Mouse (Mus musculus): ENCODE results near the gene Dnal1.

Dnal1 gene

DNA sequence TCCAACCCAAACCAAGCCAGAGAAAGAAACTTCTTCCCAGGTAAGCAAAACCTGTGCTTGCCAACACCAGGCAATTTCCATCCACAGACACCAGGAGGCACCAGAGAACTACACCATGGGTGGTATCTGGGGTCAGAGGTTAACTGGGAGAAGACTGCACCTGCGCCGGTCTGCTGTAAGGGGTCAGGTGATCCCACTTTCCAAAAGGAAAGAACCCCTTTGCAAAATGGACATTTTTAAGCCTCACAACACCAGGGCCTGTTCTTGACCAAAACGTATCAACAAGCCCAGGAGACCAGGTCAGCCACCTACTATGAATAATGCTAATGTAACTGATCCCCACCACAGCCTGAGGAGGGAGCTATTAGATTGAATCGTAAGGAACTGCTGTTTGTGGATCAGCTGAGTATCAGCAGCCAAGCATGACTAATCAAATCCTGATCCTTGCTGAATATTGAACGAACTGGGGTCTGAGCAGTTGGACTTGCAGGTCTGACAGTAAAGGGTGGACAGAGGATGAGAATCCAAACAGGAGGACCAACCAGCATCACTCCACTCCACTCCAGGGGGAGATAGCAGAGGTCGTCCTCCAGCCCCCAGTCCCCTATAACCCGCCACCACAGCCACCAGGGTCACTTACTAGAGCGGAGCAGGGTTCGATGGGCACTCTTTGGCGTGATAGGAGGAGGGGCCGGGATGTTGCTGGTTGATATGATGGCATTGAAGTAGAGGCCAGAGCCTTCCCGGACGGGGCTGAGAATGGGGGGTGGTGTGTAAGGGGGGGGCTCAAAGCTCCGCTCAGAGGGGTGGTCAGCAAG is 47.7 kb downstream of the Dnal1 start:
- peak in 1 of 2 experiments; percentile 16 for DNase-seq (ENCODE audit: low spot score in 2 of 2)

- no peak for DNase-seq (ENCODE audit: low spot score in 2 of 2)
Observed at GRCm38 (mm10) chr12:84163133-84163532, 49.0 kb downstream of the Dnal1 start.

GRCm38 (mm10) chr12:84163586-84164110 is 49.5 kb downstream of the Dnal1 start:
- DNase-seq (ENCODE audit: low spot score in 2 of 2), result peak in 1 of 2 experiments; percentile 43

DNA sequence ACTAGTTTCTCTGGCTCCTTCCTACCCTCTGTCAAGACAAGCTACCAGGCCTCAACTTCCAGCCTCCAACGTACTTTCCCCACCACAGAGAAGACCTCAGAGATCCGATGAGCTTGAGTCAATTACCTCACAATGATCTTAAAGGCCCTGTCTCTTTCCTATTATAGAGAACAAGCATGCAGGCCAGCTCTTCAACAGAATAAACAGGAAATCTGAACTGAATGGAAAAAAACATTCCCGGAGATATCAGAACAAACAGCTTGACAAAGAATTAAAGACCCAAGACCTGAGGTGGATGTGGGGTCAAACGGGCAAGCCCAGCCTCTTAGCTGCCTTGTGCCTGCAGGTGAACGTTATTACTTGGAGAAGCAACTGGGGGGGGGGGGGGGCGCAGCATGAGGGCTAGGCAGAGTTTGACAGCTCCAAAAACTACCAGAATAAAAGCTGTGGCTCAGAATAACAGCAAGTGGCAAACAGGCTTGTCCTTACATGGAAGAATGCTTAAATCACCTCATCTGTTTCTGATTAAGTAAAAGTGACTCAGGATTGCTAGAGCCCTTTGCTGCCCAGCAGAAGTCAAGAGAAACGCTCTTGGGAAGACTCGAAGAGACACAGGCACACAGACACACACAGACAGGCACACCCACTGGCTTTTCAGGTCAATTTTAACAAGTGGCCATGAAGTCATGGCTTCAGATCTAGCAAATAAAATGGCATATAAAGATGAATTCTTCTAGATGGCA is 51.6 kb downstream of the Dnal1 start:
- DNase-seq (ENCODE audit: low spot score in 2 of 2), result no peak

- no peak for DNase-seq (ENCODE audit: low spot score in 2 of 2)
Observed at GRCm38 (mm10) chr12:84170610-84171009, 56.4 kb downstream of the Dnal1 start.

- no peak for DNase-seq (ENCODE audit: low spot score in 2 of 2)
Observed at GRCm38 (mm10) chr12:84172216-84172615, 58.0 kb downstream of the Dnal1 start.

- no peak for DNase-seq (ENCODE audit: low spot score in 2 of 2)
Observed at GRCm38 (mm10) chr12:84172862-84173261, 58.7 kb downstream of the Dnal1 start.

DNA sequence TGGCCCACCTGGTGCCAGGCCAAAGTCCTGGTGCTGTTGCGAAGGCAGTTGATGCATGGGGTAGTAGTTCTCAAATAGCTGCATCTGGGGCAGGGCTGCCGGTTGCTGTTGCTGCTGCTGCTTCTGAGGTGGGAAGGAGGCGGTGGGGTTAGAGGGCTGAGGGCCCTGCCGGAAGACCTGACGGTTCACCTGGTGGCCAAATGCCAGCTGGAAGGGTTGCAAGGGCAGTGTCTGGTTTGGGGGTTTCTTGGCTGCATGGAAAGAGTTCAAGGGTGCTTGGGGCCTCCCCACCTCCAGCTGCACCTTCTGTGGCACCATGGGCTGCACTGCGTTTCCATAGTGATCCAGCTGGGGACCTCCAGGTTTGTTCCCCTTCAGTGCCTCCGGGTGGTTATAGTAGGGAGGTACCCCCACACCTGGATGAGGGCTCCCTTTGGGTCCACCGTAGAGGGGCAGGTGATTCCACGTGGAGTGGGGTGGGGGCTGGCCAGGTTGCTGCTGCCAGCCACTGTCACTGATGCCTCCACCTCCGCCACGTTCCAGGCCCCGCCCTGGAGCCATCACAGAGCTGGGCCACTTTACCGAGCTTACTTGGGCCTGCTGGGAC is 59.2 kb downstream of the Dnal1 start:
- no peak for DNase-seq (ENCODE audit: low spot score in 2 of 2)

DNA sequence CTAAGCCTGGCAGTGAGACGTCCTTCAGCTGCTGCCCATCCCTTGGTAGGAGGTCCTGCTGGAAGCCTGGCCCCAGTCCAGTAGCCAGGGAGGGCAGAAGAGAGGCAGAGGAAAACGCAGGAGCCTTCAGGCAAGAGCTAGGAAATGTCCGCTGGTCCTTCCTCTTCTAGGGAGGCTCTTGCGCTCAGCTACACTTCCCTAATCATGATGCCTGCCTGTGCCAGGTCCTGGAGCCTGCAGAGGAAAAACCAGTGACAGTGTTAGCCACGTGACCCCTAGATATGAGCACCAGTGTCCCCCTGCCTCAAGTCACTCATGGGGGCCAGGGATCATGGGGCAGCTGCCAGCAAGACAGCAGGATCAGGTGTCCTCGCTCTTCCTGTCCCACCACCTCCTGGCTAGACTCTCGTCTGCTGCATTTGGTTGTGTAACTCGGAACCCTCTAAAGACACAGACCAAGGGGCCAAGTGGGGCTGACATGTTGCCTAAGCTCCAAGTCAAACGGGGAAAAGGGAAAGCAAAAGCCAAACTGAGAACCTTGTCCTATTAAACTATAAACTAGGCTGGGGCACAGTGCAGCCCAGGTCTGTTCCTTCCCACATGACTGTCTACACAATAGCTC is 60.1 kb downstream of the Dnal1 start:
- no peak for DNase-seq (ENCODE audit: low spot score in 2 of 2)

DNA sequence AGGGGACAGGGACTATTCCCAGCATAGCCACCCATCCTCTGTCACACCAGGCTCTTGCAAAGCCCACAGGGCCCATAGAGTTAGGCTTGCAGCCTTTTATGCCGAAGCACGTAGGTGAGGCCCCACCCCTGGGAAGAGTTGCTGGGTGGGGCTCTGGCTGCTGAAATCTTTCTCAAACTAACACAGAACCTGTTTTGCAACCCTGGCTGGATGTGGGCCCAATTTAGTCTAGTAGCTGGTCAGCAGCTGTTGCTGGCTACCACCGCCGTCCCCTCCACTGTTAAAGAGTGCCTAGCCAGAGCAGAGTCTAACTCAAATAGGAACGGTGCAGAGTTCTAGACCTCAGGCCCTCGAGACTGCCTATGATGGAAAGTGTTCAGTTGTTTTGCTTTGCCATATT is 60.7 kb downstream of the Dnal1 start:
- peak; percentile 59 to 81 for DNase-seq (ENCODE audit: low spot score in 2 of 2)

DNA sequence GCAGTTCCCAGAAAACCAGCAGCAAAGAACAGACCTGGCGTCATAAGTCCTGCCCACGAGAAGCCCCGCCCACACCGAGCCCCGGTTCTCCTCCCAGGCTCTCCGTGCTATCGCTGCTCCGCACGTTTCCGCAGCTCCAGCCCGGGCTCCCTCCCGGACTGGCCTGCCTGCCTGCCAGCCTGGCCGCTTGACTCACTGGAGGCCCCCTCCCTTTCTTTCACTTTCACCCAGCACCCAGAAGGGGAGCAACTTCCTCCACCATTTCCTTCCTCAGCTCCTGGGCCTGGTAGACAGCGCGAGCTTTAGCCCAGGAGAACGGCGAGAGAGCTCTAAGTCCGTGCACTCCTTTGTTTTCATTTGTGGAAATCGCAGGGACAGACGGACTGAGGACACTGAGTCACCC is 61.5 kb downstream of the Dnal1 start:
- peak; percentile 83 to 84 for DNase-seq (ENCODE audit: low spot score in 2 of 2)

DNA sequence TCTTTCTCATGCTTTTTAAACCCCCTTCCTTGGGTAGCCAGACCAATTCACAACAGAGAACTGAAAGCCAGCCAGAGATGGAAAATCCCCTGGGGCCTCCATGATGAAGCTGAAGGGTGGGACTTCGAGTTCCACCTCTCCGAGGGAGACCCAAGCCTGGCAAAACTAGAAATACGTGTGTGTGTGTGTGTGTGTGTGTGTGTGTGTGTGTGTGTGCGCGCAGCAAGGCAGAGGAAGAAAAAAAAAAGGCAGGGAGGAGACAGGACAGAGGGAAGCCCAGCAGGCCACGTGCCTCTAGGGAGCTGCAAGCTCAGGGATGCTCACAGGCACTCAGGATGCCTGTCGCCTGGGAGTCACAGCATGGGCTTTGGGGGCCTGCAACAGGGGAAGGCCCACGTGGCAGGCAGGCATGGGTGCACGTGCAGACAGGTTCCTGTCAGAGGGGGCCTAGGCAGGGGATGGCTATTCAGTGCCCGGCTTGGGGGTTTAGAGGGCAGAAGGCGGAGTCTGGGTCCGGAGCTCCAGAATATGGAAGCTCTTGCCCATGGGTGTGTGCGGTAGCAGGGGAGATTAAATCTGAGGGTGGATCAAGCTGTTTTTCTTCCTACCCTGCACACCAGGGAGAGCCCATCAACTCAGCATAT is 62.1 kb downstream of the Dnal1 start:
- no peak for DNase-seq (ENCODE audit: low spot score in 2 of 2)

DNA sequence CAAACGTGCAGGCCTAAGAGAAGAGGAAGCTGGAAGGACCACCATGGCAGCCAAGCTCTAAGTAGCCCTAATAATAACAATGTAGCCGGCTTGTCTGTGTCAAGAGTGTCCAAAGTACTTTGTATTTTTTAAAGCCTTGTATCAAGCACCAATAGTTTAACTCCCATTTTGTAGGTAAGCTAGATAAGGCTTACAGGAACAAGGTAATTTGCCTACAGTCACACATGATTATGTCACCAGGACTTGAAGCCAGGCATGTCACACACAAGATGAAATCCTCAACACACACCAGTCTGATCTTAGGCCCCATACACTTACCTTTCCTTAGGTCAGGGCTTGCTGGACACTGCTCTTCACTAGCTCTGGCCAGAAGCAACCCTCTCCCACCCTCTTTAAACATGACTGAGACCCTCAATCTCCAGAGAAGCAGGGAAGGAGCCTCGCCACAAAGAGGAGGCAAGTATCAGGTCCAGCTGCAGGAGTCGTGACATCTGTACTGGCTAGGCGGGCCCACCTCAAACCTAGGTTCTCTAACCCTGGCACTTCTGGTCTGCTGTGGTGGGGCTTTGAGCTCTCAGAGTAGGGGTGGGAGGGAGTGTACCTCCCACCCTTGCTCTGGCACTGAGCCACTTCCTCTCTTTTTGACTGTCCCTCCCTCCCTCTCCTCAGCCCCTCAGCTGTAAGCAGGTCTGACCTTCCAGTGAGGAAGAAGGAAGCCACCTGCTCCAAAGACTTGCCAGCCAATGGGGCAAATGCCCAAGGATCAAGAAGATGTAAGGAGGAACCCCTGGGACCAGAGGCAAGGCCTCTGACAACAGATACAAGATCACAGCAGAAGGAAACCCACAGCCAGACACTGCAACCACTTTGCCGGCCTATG is 63.0 kb downstream of the Dnal1 start:
- no peak for DNase-seq (ENCODE audit: low spot score in 2 of 2)

GRCm38 (mm10) chr12:84178052-84178451 is 63.9 kb downstream of the Dnal1 start:
- DNase-seq (ENCODE audit: low spot score in 2 of 2), result no peak

GRCm38 (mm10) chr12:84178652-84179445 is 64.7 kb downstream of the Dnal1 start:
- no peak for DNase-seq (ENCODE audit: low spot score in 2 of 2)

DNA sequence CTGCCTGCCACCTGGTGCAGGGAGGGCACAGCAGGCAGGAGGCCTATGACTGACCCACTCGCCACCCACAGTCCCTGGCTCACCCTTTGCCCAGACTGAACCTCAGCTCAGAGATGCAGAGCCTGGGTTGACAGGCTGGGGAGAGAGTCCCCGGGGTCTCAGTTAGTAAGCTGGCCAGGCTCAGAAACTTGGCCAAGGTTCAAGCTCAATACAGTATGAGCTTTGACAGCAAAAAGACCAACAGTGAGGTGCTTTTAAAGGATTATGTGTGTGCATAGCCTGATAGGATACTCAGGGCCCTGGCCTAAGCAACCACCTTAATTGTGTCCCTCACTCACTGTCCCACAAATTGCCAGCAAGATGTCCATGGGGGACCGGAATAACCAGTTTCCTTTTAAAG is 65.9 kb downstream of the Dnal1 start:
- no peak for DNase-seq (ENCODE audit: low spot score in 2 of 2)

GRCm38 (mm10) chr12:84180701-84181435 is 66.7 kb downstream of the Dnal1 start:
- peak in 1 of 2 experiments; percentile 75 for DNase-seq (ENCODE audit: low spot score in 2 of 2)

DNA sequence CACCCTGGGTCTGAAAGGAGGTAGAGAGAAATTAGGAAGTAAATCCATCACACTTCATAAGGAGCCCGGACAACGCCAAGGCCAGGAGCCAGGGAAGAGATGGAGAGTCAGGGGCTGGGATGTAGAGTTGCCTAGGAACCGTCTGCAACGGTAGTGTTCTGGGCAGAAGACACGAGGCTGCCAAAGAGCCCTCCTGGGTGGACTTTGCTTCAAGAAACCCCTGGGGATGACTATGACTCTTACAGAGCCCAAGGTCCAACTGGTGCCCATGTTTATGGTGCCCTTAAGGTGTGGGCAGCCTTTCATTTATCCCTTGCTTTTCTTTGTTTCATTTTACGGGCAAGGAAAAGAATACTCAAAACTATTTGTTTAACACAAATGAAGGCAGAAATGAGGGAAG is 67.8 kb downstream of the Dnal1 start:
- no peak for DNase-seq (ENCODE audit: low spot score in 2 of 2)

GRCm38 (mm10) chr12:84184979-84185378 is 70.8 kb downstream of the Dnal1 start:
- DNase-seq (ENCODE audit: low spot score in 2 of 2), result no peak
